Comparison of ENCODE assay signal across 14 mouse cellular contexts in genomic region chr1:186959380-186959779, GRCm38 (mm10). TPM values are rescaled to one million over a fixed set of nuclear protein-coding genes. Genes with fewer than 3 reads are reported as not detected.
A peak's percentile ranks its signal among the peaks of the same experiment; 100 is the strongest.
DNase-seq lines count a peak whose midpoint lies in the region; ATAC-seq lines count a peak whose summit lies in the region.
"Had no signal": no experiment of that assay in that cellular context is flagged by ENCODE, and none has a peak within 500 bp of the region (broad histone marks: within the 10 kb centered on the region; RNA-seq: fewer than 3 reads in every experiment).

No protein-coding gene starts in this region.

- no peaks in the 10 kb centered on the region for H3K36me3 ChIP-seq in embryonic facial prominence, embryonic 11.5 days (replicated peaks; ENCODE audit: control insufficient read depth, insufficient read depth, low read depth, low read length)
- no peaks in the 10 kb centered on the region for H3K36me3 ChIP-seq in embryonic facial prominence, embryonic 10.5 days (replicated peaks)
- no peaks in the 10 kb centered on the region for H3K36me3 ChIP-seq in limb, embryonic 11.5 days (ENCODE audit: control insufficient read depth, insufficient read depth, low read length)
- no peaks in the 10 kb centered on the region for H3K36me3 ChIP-seq in limb, embryonic 10.5 days
- H3K36me3 ChIP-seq: forebrain, embryonic 15.5 days had no signal

- WGBS in embryonic facial prominence, embryonic 11.5 days: 53% methylated on average over 4 of the region's 4 CpGs
- 48% methylated on average over 4 of the region's 4 CpGs for WGBS in embryonic facial prominence, embryonic 10.5 days
- WGBS in limb, embryonic 11.5 days: 48% methylated on average over 4 of the region's 4 CpGs
- WGBS in limb, embryonic 10.5 days: 42% methylated on average over 4 of the region's 4 CpGs

- no peak overlapping the region for H3K4me3 ChIP-seq in embryonic facial prominence, embryonic 11.5 days (ENCODE audit: low read depth, low read length)
- H3K4me3 ChIP-seq in embryonic facial prominence, embryonic 10.5 days: no peak overlapping the region
- no peak overlapping the region for H3K4me3 ChIP-seq in limb, embryonic 11.5 days (ENCODE audit: low read depth, low read length)
- no peak overlapping the region for H3K4me3 ChIP-seq in limb, embryonic 10.5 days
- H3K4me3 ChIP-seq: forebrain, embryonic 15.5 days had no signal

- H3K9me3 ChIP-seq in embryonic facial prominence, embryonic 11.5 days (replicated peaks; ENCODE audit: control insufficient read depth, low read length): no peaks in the 10 kb centered on the region
- H3K9me3 ChIP-seq in embryonic facial prominence, embryonic 10.5 days: no peaks in the 10 kb centered on the region
- no peaks in the 10 kb centered on the region for H3K9me3 ChIP-seq in limb, embryonic 11.5 days (ENCODE audit: control insufficient read depth, low read length)
- H3K9me3 ChIP-seq in limb, embryonic 10.5 days (replicated peaks): no peaks in the 10 kb centered on the region
- H3K9me3 ChIP-seq: forebrain, embryonic 15.5 days had no signal

- no peak for ATAC-seq in embryonic facial prominence, embryonic 11.5 days (replicated peaks; ENCODE audit: insufficient number of reproducible peaks, low FRiP score, low TSS enrichment, low read depth)
- no peak for ATAC-seq in limb, embryonic 11.5 days (ENCODE audit: insufficient number of reproducible peaks, low FRiP score, low TSS enrichment, low read depth)
- ATAC-seq: forebrain, embryonic 15.5 days had no signal

- no peaks in the 10 kb centered on the region for H3K27me3 ChIP-seq in embryonic facial prominence, embryonic 11.5 days (ENCODE audit: control insufficient read depth, insufficient read depth, low read length)
- H3K27me3 ChIP-seq in embryonic facial prominence, embryonic 10.5 days (replicated peaks; ENCODE audit: low read depth, poor library complexity, severe bottlenecking): no peaks in the 10 kb centered on the region
- H3K27me3 ChIP-seq in limb, embryonic 11.5 days (ENCODE audit: control insufficient read depth, insufficient read depth, low read length): no peaks in the 10 kb centered on the region
- H3K27me3 ChIP-seq in limb, embryonic 10.5 days (ENCODE audit: low read depth, poor library complexity, severe bottlenecking): no peaks in the 10 kb centered on the region
- H3K27me3 ChIP-seq: forebrain, embryonic 15.5 days had no signal

- no peaks in the 10 kb centered on the region for H3K4me1 ChIP-seq in embryonic facial prominence, embryonic 11.5 days (ENCODE audit: control insufficient read depth, insufficient read depth, low read length)
- H3K4me1 ChIP-seq in embryonic facial prominence, embryonic 10.5 days: 0 out of 2 replicates have a peak, but pooled peaks cover 6% of the 10 kb centered on the region
- no peaks in the 10 kb centered on the region for H3K4me1 ChIP-seq in limb, embryonic 11.5 days (ENCODE audit: control insufficient read depth, insufficient read depth, low read length)
- no peaks in the 10 kb centered on the region for H3K4me1 ChIP-seq in limb, embryonic 10.5 days
- H3K4me1 ChIP-seq: forebrain, embryonic 15.5 days had no signal

- no peak overlapping the region for H3K9ac ChIP-seq in embryonic facial prominence, embryonic 11.5 days (replicated peaks; ENCODE audit: low read length)
- H3K9ac ChIP-seq in limb, embryonic 11.5 days (ENCODE audit: low read length): no peak overlapping the region
- H3K9ac ChIP-seq: forebrain, embryonic 15.5 days had no signal

- peak; percentile 30 for DNase-seq in embryonic facial prominence, embryonic 11.5 days (ENCODE audit: low spot score)
- DNase-seq in embryonic facial prominence, embryonic 10.5 days (ENCODE audit: low spot score): no peak
- peak; percentile 26 for DNase-seq in limb, embryonic 11.5 days (ENCODE audit: low spot score)
- no peak for DNase-seq in limb, embryonic 10.5 days (ENCODE audit: low spot score)
- peak; percentile 27 to 32 for DNase-seq in adrenal gland, adult 18-20 months (ENCODE audit: low spot score in 2 of 2)
- DNase-seq in lung, postnatal 10 days: peak; percentile 27
- DNase-seq in thymus, postnatal 0 days (ENCODE audit: low spot score): no peak
- no peak for DNase-seq in urinary bladder, postnatal 14 days (ENCODE audit: low spot score)
- DNase-seq: cerebellum, postnatal 14 days; heart, adult 18-20 months had no signal

- H3K27ac ChIP-seq in embryonic facial prominence, embryonic 11.5 days (replicated peaks; ENCODE audit: low read depth, low read length): no peak overlapping the region
- no peak overlapping the region for H3K27ac ChIP-seq in embryonic facial prominence, embryonic 10.5 days (replicated peaks)
- no peak overlapping the region for H3K27ac ChIP-seq in limb, embryonic 11.5 days (replicated peaks; ENCODE audit: low read depth, low read length)
- H3K27ac ChIP-seq in limb, embryonic 10.5 days: no peak overlapping the region
- H3K27ac ChIP-seq: forebrain, embryonic 15.5 days had no signal

- H3K4me2 ChIP-seq in embryonic facial prominence, embryonic 11.5 days (ENCODE audit: low read depth, low read length): no peak overlapping the region
- H3K4me2 ChIP-seq in limb, embryonic 11.5 days (ENCODE audit: low read depth, severe bottlenecking): no peak overlapping the region
- H3K4me2 ChIP-seq: forebrain, embryonic 15.5 days had no signal

RNA-seq across cellular contexts. Expression of gene D1Pas1, which starts 7.8 kb away (rescaled TPM):
- 0.33 TPM in 1 of 2 replicates, not detected in the other for polyA plus RNA-seq in embryonic facial prominence, embryonic 11.5 days (2014; fragmentation: Nextera tagmentation; extraction: Ambion mirVana)
- 0.15 and 0.16 TPM in 2 replicates for polyA plus RNA-seq in embryonic facial prominence, embryonic 10.5 days (2016; fragmentation: Nextera tagmentation; extraction: Ambion mirVana)
- 0.11 and 0.14 TPM in 2 replicates for polyA plus RNA-seq in limb, embryonic 11.5 days (2014; fragmentation: Nextera tagmentation; extraction: Ambion mirVana)
- 0.09 and 0.16 TPM in 2 replicates for polyA plus RNA-seq in limb, embryonic 10.5 days (2016; fragmentation: Nextera tagmentation; extraction: Ambion mirVana)
- total RNA-seq in adrenal gland, adult 18-20 months (2021): not detected
- not detected in 2 replicates for polyA plus RNA-seq in thymus, postnatal 0 days (2015; fragmentation: Nextera tagmentation; extraction: Ambion mirVana)
- total RNA-seq: left cerebral cortex, postnatal 25 days; megakaryocyte-erythroid progenitor cell, adult 5-6 weeks had no signal
- polyA plus RNA-seq: C2C12; forebrain, embryonic 15.5 days had no signal

Comparison
In these comparisons a context has a peak if more than half of its experiments do, and no peak if none do; other contexts are left out.
1. DNase-seq: peak in embryonic facial prominence, embryonic 11.5 days (single experiment), limb, embryonic 11.5 days (single experiment), adrenal gland, adult 18-20 months (2 of 2) and lung, postnatal 10 days (single experiment); none in embryonic facial prominence, embryonic 10.5 days (single experiment), limb, embryonic 10.5 days (single experiment), thymus, postnatal 0 days (single experiment) and urinary bladder, postnatal 14 days (single experiment).